Mouse (Mus musculus) skeletal muscle tissue, adult 2 months (tissue): Measurements from ENCODE around the gene Dnmbp.
"Not testable (repeated sequence)": the region's sequence is repeated elsewhere in the genome, so short reads cannot be mapped to it uniquely, and the experiment has no call there.

ENCODE experiments used
- DNase-seq: peaks from one replicate; pipeline ENCODE4 v3.0.0-alpha.2; 2012; ENCODE audit warnings: low read depth, low spot score

Dnmbp gene

DNA sequence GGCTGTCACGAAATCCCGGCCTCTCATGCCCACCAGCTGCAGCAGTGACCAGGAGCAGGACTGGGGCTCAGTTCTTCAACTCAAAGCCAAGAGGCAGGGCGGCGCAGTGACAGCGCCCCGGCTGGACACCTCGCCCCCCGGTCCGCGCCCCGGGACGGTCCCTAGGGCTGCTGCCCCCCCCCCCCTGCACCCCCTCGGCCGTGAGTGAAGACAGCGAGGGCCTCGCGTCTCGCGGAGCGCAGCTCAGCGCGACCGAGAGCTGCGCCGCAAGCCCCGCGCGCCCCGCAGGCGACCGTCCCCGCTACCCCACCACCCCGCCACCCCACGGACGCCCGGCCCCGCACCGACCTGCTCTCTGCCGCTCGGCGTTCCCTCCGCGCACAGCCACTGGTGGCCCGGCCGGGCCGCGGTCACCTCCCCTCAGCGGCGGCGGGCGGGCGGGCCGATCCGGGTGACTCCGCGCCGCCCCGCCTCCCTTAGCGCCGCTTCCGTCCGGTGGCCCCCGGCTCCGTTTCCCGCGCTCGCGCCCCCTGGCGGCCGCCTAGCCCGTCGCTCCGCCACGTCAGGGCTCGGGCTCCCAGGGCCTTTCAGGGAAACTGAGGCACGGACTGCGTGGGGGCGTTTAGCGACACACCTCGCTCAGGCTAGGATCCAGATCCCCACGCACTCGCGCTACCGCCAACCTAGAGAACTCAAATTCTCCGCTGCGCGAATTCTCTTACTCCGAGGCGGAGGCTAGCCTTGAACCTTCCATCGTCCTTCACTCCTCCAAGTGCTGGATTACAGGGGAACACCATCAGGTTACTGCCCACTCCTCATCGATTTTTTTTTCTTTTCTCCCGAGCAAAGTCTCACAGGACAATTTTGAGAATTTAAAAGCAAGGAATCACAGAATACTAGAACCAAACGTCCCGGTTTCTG, at the start of gene Dnmbp:
TSS of gene Dnmbp (minus strand) at position 423 of the 921 bp plus-strand sequence.
- peak; percentile 52 for DNase-seq

DNA sequence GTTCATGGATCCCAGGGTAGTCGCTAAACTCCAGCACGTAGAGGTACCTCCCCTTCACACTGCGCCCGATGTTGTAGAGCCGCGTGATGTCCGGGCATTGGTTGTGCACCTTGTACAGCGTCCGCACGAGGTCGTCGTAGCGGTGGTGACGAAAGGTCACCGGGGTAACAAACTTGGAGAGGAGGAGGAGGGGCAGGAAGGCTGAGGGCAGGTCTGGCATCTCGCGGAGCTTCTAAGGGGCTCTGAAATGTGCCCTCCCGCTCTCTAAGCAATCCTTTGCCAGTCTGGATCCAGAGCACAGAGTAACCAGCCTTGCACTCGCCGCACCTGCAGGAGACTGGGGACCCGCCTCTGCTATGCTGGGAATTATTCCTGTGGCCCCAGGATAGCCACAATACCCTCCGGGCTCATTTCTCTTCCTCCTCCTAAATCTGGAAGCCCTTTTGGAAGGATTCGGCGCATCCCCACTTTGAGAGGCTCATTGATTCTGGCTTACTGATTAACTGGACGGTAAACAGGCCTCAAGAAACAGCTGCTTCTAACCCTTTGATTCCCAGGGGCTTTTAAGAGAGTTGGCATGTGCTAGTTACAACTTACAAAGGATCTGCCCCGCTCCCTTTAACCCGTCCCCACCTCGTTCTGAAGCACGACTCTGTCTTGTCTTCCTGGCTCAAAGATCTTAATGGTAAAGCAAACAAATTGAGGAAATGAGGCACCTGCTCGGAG, 46.2 kb upstream of the Dnmbp start, which contains the start of gene Cpn1:
TSS of gene Cpn1 (minus strand) at position 488 of the 726 bp plus-strand sequence.
- no peak for DNase-seq

- no peak for DNase-seq
These were observed 42.0 kb upstream of the Dnmbp start for GRCm38 (mm10) chr19:43981992-43982391.

- no peak for DNase-seq
These were observed 40.7 kb upstream of the Dnmbp start for GRCm38 (mm10) chr19:43980711-43981110.

DNA sequence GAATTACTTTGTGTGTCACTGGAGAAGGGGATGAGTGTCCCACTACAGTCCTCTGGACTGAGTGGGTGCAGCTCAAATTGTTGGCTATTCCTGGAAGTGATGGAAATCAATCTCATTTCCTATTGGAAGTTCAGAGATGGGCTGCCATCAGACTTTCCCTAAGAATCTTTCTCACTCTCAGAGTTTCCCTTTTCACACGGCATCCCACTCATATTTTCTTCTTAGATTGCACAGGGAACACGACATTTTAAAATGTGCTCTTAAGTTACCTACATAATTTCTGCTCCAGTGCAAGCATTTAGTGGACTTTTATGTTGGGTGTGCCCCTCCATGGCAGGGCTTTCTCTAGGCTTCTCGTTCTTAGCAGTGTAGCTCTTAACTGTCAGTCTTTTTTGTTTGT, 37.8 kb upstream of the Dnmbp start:
- no peak for DNase-seq

- peak; percentile 19 for DNase-seq
These were observed 36.7 kb upstream of the Dnmbp start for GRCm38 (mm10) chr19:43976661-43977060.

GRCm38 (mm10) chr19:43974221-43974620, 34.2 kb upstream of the Dnmbp start:
- DNase-seq = no peak

DNA sequence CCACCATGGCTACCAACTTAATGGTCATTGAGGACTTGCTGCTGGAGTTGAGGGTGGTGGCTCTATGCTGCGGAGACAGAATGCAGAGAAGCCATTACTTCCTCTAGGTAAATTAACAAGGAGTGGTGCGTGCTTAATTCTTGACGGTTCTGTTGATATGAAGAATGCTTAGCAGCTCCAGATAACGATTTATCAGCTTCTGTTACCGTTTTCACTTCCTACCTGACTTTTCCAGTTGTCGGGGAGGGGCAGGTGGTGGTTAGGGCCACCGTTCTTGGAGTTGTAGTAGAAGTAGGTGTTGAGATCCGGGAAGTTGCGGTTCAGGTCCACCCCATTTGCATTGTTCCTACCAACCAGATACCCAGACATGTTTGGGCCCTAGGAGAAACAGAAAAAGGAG, 33.7 kb upstream of the Dnmbp start:
- no peak for DNase-seq

DNA sequence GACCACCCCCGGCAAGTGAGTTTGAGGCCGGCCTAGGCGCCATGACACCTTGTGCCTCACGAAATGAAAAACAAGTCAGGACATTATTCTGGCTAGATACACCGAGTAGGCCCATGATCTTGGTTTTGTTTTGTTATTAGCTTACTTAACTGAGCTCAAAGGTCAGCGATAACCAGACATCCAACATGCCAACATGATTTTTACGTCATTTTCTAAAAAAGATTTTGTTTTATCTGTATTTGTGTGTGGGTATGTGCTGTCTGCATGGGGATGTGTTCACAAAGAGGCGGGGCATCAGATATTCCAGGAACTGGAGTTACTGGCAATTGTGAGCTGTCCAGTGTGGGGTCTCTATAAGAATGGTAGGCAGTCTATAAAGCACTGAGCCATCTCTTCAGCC, 32.1 kb upstream of the Dnmbp start:
- DNase-seq = no peak

DNA sequence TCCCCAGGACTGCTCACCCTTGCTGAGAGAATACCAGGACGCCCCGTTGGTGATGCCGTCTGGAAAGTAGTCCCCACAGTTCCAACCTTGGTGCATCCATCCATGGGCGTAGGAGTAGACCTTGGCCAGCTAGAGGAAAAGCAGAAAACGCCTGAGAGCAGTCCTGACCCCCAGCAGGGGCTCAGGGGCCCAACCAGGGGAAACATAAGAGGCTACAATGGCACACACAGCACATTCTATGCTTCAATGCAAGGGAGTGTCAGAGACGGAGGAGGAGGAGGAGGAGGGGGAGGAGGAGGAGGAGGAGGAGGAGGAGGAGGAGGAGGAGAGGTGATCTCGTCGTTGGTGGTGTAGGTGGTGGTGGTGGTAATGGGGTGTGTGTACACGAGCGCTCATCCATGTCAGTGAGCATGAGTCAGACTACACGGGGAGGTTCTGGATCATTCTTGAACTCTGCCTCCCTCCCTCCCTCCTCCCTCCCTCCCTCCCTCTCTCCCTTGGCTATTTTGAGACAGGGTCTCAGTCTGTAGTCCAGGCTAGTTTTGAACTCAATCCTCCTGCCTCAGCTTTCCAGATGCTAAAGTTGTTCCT, 28.5 kb upstream of the Dnmbp start:
- no peak for DNase-seq

- no peak for DNase-seq
These were observed 26.5 kb upstream of the Dnmbp start for GRCm38 (mm10) chr19:43966481-43966880.

- no peak for DNase-seq
These were observed 25.6 kb upstream of the Dnmbp start for GRCm38 (mm10) chr19:43965496-43966085.

- no peak for DNase-seq
These were observed 22.8 kb upstream of the Dnmbp start for GRCm38 (mm10) chr19:43962795-43963194.

- no peak for DNase-seq
These were observed 21.2 kb upstream of the Dnmbp start for GRCm38 (mm10) chr19:43961185-43961584.

- no peak for DNase-seq
These were observed 20.0 kb upstream of the Dnmbp start for GRCm38 (mm10) chr19:43960014-43960413.

DNA sequence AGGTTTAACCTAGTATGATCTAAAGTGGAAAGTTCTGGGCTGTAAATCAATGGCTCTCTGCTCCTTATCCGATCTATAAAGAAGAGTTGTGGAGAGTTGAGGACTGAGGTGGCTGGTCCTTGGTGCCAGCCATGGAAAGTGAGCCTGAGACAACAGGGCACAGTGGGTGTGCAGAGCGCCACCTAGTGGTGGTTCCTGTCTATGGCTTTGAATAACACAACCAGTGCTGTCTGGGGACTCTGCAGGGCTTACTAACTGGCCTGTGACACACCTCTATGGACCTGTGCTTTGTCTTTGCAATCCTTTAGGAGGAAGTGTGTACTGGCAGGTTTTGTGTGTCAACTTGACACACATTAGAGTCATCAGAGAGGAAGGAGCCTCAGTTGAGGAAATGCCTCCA, 19.2 kb upstream of the Dnmbp start:
- peak; percentile 61 for DNase-seq

- DNase-seq = no peak
These were observed 17.9 kb upstream of the Dnmbp start for GRCm38 (mm10) chr19:43957881-43958280.

DNA sequence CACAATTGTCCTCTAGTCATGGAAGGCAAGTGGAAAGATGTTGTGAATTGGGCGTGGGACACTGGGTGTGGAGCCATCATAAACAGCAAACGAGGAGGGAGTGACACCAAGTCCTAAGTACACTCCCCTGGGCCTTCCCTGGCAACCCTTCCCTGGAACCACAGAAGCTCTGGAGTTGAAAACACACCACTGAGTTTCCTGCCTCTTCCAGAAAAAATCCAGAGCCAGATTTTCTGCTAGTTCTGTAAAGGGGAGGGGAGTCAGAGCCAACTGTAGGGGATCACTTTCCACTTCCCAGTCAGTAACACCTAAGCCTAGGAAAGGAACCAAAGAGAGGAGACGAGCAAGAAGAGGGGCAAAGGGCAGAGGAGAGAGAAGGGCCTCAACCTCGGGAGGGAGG, 17.4 kb upstream of the Dnmbp start:
- peak; percentile 52 for DNase-seq

DNA sequence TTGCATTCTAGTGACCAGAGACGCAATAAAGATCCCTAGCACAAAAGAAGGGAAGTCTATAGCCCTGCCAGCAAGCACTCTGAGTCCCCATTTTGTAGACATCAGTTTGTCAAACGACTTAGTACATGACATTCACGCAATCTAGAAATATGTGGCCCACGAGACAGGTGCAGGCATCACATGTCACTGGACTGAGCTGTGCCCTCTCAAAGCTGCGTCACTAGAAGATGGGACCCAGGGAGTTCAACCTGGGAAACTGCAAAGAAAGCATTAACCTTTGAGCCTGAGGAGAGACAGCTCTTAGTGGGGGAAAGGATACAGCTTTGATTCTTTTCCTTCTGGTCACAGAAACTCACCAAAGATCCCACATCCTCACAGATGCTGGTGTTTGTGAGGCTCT, 15.3 kb upstream of the Dnmbp start:
- no peak for DNase-seq

DNA sequence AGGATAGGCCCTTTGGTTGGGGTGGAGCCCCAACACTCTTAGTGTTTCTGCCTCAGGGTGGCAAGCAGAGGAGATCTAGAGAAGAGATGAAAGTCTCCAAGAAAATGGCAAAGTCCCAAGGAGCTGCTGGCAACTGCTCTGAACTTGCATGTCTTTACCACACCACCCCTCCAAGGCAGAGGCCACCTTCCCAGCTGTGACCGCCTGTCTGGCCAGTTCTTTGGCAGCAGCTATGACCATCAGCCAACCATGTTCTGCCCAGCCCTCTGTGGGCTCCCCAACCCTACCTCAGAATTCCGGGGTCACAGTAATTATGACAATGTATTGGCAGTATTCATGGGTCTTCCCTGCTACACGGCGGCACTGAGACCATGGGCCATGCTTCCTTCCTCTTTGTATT, 14.9 kb upstream of the Dnmbp start:
- no peak for DNase-seq

DNA sequence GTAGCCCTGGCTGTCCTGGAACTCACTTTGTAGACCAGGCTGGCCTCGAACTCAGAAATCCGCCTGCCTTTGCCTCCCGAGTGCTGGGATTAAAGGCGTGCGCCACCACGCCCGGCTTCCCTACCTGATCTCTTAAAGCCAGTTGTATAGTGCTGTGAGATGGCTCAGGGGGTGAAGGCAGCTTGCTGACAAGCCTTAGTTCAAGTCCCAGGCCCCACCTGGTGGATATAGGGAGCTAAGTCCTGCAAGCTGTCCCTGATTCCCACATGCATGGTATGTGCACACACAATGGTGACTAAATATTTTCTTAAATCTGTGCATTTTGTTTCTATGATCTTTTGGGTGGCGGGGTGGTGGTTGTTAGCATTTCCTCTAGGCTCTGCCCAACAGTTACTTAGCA, 12.9 kb upstream of the Dnmbp start:
- not testable (repeated sequence) for DNase-seq
